Mouse (Mus musculus) heart, embryonic 11.5 days (tissue): Measurements from ENCODE around the gene Flywch1. TPM values are rescaled to one million over a fixed set of nuclear protein-coding genes. Genes with fewer than 3 reads are reported as not detected.

Experiments
- ATAC-seq: fragments of 200-750 bp; cut with Nextera tagmentation; replicated peaks from 2 replicates; pipeline ENCODE4 v1.8.0; 2017; ENCODE audit warnings: moderate library complexity; ENCODE audit not compliant: insufficient number of reproducible peaks, low FRiP score, low TSS enrichment
- H3K27ac ChIP-seq: fragments of 300-500 bp; sonication (generic); 2 replicates; pipeline ENCODE4 v1.5.1; 2014; ENCODE audit warnings: mild to moderate bottlenecking, low read depth, low read length
- H3K27me3 ChIP-seq: fragments of 300-500 bp; sonication (generic); 2 replicates; pipeline ENCODE4 v1.6.1; 2014; ENCODE audit warnings: mild to moderate bottlenecking, low read length, mixed read lengths; ENCODE audit not compliant: control insufficient read depth, insufficient read depth
- H3K36me3 ChIP-seq: fragments of 300-500 bp; sonication (generic); 2 replicates; pipeline ENCODE4 v1.6.1; 2014; ENCODE audit warnings: mild to moderate bottlenecking, low read length, moderate library complexity, mixed read lengths; ENCODE audit not compliant: control insufficient read depth, insufficient read depth
- H3K4me1 ChIP-seq: fragments of 300-500 bp; sonication (generic); 2 replicates; pipeline ENCODE4 v1.6.1; 2014; ENCODE audit warnings: low read length; ENCODE audit not compliant: control insufficient read depth, insufficient read depth
- H3K4me2 ChIP-seq: fragments of 300-500 bp; sonication (generic); 2 replicates; pipeline ENCODE4 v1.6.1; 2014; ENCODE audit warnings: mild to moderate bottlenecking, moderate library complexity
- H3K4me3 ChIP-seq: fragments of 300-500 bp; sonication (generic); 2 replicates; pipeline ENCODE4 v1.5.1; 2014; ENCODE audit warnings: low read depth, low read length
- H3K9ac ChIP-seq: fragments of 300-500 bp; sonication (generic); 2 replicates; pipeline ENCODE4 v1.6.1; 2014; ENCODE audit warnings: mild to moderate bottlenecking, low read depth, low read length, moderate library complexity
- H3K9me3 ChIP-seq: fragments of 300-500 bp; sonication (generic); replicated peaks from 2 replicates; pipeline ENCODE4 v1.6.1; 2016; ENCODE audit warnings: low read length; ENCODE audit not compliant: control insufficient read depth
- WGBS: fragments of 180-500 bp; shearing (Covaris S2); extraction: QIAGEN DNeasy Blood & Tissue Kit; methylation state at CpG from one replicate; pipeline ENCODE4 v1.1.7; 2014; ENCODE audit not compliant: insufficient replicate concordance; 5-methylcytosine and 5-hydroxymethylcytosine counted together
- polyA plus RNA-seq: library from polyadenylated mRNA; unstranded; fragments of >200 nt; fragmentation: Nextera tagmentation; extraction: Ambion mirVana; gene quantifications from 2 replicates; pipeline ENCODE4 v1.2.1, GENCODE M21; 2014

The Flywch1 gene
- polyA plus RNA-seq, 1 experiment from 2014 or later: 60.5 TPM

GRCm38 (mm10) chr17:23788973-23789372, 17.6 kb upstream of the Flywch1 start:
- 79% methylated on average over 4 of the region's 4 CpGs for WGBS
- H3K27ac ChIP-seq: no peak overlapping the region
- H3K27me3 ChIP-seq: no peaks in the 10 kb centered on the region
- H3K36me3 ChIP-seq: no peaks in the 10 kb centered on the region
- no peak for ATAC-seq
- H3K4me3 ChIP-seq: no peak overlapping the region
- H3K4me1 ChIP-seq: peaks cover 9% of the 10 kb centered on the region
- H3K9ac ChIP-seq: no peak overlapping the region
- H3K9me3 ChIP-seq: no peaks in the 10 kb centered on the region
- no peak overlapping the region for H3K4me2 ChIP-seq

DNA sequence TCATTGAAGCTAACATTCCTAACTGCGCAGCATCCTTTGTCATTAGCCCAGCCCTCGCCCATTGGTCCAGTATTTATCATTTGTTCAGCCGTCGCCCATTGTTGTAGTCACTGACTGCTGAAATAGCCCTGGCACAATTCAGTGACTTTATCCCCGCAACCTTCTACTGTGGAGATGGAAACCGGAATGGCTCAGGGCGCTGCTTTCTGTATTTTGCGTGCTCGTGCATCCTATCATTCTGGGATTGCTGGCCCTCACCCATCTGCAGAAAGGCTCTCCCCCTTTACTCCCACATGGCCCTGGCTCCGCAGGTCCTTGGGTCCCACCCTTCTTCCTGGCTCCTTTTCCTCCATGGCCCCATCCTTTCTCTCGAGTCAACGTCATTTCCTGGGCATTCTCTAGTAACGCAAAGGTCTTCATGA, 15.1 kb upstream of the Flywch1 start:
- Histone ChIP-seq H3K27ac (no peak overlapping the region), H3K4me3 (peak overlapping the region; percentile 64), H3K4me1 (peaks cover 9% of the 10 kb centered on the region), H3K9me3 (no peaks in the 10 kb centered on the region), H3K4me2 (peak overlapping the region; percentile 96), H3K36me3 (no peaks in the 10 kb centered on the region), H3K9ac (peak overlapping the region; percentile 80; the same call in 1 of the 2 replicates), H3K27me3 (no peaks in the 10 kb centered on the region)
- WGBS: 24% methylated on average over 13 of the region's 13 CpGs
- ATAC-seq: no peak

- Histone ChIP-seq H3K4me2 (peak within 1 kb of the TSS; percentile 96), H3K36me3 (no peaks in the 10 kb centered on the region), H3K9me3 (no peaks in the 10 kb centered on the region), H3K27me3 (no peaks in the 10 kb centered on the region), H3K4me1 (peaks cover 6% of the 10 kb centered on the region), H3K4me3 (peak within 1 kb of the TSS; percentile 64), H3K9ac (peak within 1 kb of the TSS; percentile 80), H3K27ac (no peak within 1 kb of the TSS)
- WGBS: 3% methylated on average over 40 of the region's 43 CpGs
- ATAC-seq: peak; percentile 50
Observed at GRCm38 (mm10) chr17:23785561-23786471, 14.4 kb upstream of the Flywch1 start, which contains the start of gene Flywch2. Gene Flywch2, minus strand, starts transcription at chr17:23786081.

- Histone ChIP-seq H3K9ac (no peak overlapping the region), H3K27me3 (no peaks in the 10 kb centered on the region), H3K27ac (no peak overlapping the region), H3K4me1 (no peaks in the 10 kb centered on the region), H3K36me3 (no peaks in the 10 kb centered on the region), H3K9me3 (no peaks in the 10 kb centered on the region), H3K4me3 (no peak overlapping the region), H3K4me2 (no peak overlapping the region)
- no peak for ATAC-seq
Observed at GRCm38 (mm10) chr17:23783352-23783751, 11.9 kb upstream of the Flywch1 start.

DNA sequence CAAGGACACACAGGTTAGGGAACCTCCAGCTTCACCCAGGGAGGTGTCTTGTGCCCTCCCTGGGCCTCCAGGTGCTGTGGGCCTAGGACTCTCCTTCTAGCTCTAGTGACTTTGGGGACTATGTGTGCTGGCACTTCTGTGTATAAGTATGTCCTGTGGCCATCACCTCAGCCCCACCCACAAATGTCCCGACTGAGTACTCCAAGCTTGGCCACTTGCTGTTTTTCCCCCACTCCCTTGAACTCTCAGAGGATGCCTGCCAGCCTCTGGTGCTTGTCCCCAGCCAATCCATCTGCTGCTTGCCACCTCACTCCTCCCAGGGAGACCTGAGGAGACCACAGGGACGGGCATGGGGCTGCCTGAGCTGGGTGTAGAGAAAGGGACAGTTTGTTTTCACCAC, 7.0 kb upstream of the Flywch1 start:
- no peak for ATAC-seq
- Histone ChIP-seq H3K4me3 (no peak overlapping the region), H3K9me3 (no peaks in the 10 kb centered on the region), H3K27ac (no peak overlapping the region), H3K4me2 (no peak overlapping the region), H3K36me3 (no peaks in the 10 kb centered on the region), H3K27me3 (no peaks in the 10 kb centered on the region), H3K4me1 (no peaks in the 10 kb centered on the region), H3K9ac (no peak overlapping the region)
- 39% methylated on average over 2 of the region's 2 CpGs for WGBS

DNA sequence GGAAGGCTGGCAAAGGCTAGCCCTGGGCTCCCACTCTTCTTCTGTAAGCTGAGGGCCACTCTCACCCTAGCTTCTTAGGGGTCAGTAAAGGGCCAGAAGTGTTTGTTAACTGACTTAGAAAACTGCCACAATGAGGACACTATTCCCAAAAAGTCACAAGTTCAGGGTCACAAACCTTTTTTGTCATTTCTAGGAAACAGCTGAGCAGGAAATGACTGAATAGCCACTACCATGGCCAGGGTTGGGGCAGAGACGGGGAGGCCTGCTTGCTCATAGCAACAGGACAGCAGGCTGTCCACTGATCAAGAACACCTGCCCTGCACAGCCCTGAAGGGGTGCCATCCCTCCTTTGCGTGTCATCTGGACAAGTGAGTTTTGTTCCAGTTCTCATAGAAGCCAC, 5.7 kb upstream of the Flywch1 start:
- Histone ChIP-seq H3K4me1 (no peaks in the 10 kb centered on the region), H3K27me3 (no peaks in the 10 kb centered on the region), H3K9ac (no peak overlapping the region), H3K4me2 (no peak overlapping the region), H3K4me3 (no peak overlapping the region), H3K9me3 (no peaks in the 10 kb centered on the region), H3K36me3 (no peaks in the 10 kb centered on the region), H3K27ac (no peak overlapping the region)
- no peak for ATAC-seq
- 61% methylated on average over 2 of the region's 2 CpGs for WGBS

DNA sequence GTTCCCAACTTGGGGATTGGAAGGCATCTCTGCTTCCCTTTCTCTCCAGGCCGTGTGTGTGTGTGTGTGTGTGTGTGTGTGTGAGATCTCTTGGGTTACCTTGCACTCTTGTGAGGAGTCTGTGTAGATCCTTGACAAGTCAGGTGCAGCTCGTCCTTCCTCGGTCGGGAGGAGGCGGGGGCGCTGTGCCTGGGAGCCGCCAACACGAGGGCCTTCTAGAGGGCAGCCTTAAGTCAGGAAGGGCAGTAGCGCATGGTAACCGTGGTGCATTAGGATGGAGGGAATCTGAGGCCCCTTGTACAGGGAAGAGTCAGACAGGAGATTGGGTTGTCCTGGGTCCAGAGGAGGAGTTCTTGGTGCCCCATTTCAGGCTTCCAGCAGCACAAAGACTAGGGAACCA, 4.8 kb upstream of the Flywch1 start:
- WGBS: 64% methylated on average over 10 of the region's 10 CpGs
- no peak overlapping the region for H3K4me3 ChIP-seq
- no peak overlapping the region for H3K9ac ChIP-seq
- no peak overlapping the region for H3K27ac ChIP-seq
- no peaks in the 10 kb centered on the region for H3K4me1 ChIP-seq
- H3K4me2 ChIP-seq: no peak overlapping the region
- no peaks in the 10 kb centered on the region for H3K36me3 ChIP-seq
- H3K27me3 ChIP-seq: no peaks in the 10 kb centered on the region
- ATAC-seq: no peak
- H3K9me3 ChIP-seq: no peaks in the 10 kb centered on the region

GRCm38 (mm10) chr17:23774090-23774489, 2.7 kb upstream of the Flywch1 start:
- ATAC-seq: no peak

DNA sequence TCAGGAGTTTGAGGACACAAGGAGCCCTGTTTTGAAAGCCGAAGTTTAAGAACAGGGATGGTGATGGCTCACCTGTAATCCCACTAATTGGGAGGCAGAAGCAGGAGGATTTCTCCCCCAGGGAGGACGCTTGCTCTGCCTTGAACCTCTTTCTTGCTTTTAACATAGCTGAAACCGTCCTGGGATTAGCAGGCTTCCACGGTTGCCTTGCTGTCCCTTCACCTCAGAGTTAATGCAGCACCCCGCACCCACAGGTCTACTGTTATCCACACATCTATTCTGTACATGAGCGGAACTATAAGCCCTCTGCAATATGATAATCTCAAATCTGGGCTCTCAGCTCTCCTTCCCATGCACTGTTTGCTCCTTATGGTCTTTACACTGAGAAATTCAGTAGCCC, 2.3 kb upstream of the Flywch1 start:
- no peak for ATAC-seq
- Histone ChIP-seq H3K9ac (no peak overlapping the region), H3K4me1 (peaks cover 7% of the 10 kb centered on the region), H3K9me3 (no peaks in the 10 kb centered on the region), H3K4me3 (no peak overlapping the region), H3K4me2 (no peak overlapping the region), H3K27me3 (no peaks in the 10 kb centered on the region), H3K36me3 (no peaks in the 10 kb centered on the region), H3K27ac (no peak overlapping the region)
- WGBS: 62% methylated on average over 6 of the region's 6 CpGs

More at GRCm38 (mm10) chr17:23774090-23774489, 2.7 kb upstream of the Flywch1 start:
- Histone ChIP-seq H3K4me1 (peaks cover 7% of the 10 kb centered on the region), H3K27me3 (no peaks in the 10 kb centered on the region), H3K27ac (no peak overlapping the region), H3K4me3 (no peak overlapping the region), H3K4me2 (no peak overlapping the region), H3K36me3 (no peaks in the 10 kb centered on the region), H3K9me3 (no peaks in the 10 kb centered on the region), H3K9ac (no peak overlapping the region)
- WGBS: 6% methylated on average over 12 of the region's 12 CpGs
